Mouse (Mus musculus) adipocyte (in vitro differentiated cells): ENCODE measurements around the gene Fam47e.
"Not testable (repeated sequence)": the region's sequence is repeated elsewhere in the genome, so short reads cannot be mapped to it uniquely, and the experiment has no call there.

Source experiments
- DNase-seq: peaks from one replicate; pipeline ENCODE4 v3.0.0-alpha.2; 2016; ENCODE audit warnings: low spot score

Fam47e gene

DNA sequence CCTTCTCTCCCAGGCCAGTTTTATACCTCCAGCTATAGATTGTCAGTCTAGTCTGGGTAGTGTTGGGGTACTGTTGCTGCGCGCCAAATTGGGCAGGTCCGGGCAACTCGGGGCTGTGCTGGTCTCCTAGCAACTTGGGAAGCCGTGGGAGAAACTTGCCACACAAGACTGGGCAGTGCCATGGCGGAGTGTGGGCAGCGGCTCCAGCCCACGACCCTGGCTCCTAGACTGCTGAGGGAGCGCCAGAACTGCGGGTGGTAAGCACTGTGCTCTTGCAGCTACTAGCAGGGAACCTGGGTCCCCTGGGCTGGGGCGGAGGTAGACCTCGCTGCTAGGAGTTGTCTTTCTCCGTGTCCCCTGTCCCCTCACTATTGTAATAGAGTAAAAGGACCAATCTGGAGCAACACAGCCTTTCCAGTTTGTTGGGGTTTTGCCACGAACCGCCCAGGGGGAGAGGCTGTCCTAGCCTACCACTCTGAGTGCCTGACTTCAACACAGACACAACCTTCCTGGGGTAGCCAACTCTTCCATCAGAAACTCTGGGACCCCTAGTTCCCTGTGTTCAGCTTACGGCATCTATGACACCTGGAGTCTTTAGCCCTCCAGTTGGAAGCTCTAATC lies at the start of gene Fam47e:
Fam47e (plus strand) TSS at position 179 of the 621 bp plus-strand sequence.
- DNase-seq = no peak

DNA sequence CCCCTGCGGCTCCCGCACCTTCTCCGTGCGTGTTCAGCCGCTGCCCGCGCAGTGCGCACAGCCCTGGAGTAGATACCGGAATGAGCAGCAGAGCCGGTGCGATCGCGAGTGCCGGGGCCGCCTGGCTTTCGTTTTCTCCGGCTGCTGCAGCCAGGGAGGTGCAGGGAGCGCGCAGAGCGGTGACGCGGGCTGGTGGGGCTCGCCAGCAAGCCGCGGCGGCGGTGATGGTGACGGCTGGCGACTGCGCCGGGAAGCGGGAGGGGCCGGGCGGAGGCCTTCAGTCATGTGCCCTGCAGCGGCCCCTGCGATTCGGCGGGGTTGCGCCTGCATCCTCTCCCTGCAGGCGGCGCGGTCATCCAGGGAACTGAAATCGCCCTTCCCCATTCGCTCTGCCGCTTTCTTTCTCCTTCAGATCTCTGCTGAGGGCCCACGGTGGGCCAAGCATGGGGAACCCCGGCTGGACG lies 49.4 kb upstream of the Fam47e start:
- DNase-seq = peak; percentile 91

DNA sequence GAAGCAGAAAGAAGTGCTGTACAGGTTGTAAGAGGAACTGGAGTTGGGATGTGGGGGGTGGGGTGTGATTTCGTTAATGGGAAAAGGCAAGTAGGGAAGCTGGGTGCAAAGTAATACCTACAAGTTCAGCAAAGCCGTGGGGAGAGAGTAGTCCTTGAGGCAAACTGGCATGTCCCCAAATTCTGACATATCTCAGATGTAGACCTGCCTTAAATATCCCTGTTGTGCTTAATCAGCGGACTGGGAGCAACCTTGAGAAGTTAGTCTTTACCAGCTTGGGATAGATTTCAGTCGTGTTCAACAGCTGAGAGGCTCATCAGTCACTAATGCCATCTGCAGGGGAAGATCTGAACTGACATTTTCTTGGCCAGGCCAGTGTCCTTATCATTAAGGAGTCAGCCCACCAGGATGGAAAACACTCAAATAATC lies 48.6 kb upstream of the Fam47e start:
- DNase-seq = peak; percentile 66

DNA sequence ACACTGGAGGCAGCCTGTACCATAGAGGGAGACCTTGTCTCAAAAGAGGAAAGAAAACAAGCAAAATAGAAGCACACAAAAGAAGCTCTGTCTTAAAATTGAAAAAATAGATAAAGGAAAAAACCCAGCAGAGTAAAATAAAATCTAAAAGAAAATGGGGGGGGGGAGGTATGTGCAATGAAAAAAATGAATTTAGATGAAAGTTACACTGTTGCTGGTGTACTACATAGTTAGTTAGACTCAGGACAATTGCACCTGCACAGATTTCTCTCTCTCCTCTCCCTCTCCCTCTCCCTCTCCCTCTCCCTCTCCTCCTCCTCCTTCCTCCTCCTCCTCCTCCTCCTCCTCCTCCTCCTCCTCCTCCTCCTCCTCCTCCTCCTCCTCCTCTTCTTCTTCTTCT lies 48.1 kb upstream of the Fam47e start, which contains the start of gene Scarb2:
Scarb2 (minus strand) TSS at position 101 of the 400 bp plus-strand sequence.
- DNase-seq = no peak

DNA sequence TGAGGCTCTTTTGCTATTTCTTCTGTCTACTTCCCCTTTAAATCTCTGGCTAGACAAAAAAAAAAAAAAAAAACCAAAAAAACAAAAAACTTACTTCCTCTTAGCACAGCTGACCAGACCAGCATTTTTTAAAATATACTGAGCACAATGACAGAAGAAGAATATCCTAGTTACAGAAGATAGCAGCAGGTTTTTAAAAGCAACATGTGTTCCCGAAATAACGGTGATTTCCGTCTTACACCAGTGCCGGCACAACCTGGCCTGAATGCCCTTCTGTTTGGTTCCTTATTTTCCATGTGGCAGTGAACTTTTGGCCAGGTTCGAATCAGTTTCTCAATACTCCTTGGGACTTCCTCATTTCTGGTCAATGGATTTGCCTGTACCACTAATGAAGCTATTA lies 46.0 kb upstream of the Fam47e start:
- DNase-seq = no peak

DNA sequence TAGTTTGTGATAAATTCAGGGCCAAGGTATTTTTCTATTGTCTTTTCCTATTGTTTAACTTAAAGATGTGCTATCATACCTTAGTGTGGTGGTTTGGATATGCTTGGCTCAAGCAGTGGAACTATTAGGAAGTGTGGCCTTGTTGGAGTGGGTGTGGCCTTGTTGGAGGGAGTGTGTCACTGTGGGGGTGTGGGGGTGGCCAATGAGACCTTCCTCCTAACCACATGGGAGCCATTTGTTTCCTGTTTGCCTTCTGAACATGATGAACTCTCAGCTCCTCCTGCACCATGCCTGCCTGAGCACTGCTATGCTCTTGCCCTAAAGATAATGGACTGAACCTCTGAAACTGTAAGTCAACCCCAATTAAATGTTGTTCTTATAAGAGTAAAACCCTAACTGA lies 43.6 kb upstream of the Fam47e start:
- no peak for DNase-seq

DNA sequence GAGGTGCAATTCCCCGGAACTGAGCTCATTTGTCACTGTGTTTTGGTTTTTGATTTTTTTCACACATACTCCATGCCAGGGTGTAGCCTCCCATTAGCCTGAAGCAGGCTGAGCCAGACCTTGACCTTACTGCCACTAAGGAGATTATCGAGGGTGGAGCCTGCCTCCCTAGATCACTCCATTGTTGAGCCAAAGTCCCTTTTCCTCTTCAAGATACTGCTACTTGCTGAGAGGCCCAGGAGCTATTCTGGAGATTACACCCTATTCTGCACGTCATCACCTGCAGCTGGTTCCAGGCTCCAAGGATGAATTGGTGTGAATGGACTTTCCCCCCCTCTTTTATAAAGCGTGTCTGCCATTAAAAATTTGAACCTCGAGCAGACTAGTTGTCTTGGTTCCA lies 42.8 kb upstream of the Fam47e start:
- DNase-seq = no peak

DNA sequence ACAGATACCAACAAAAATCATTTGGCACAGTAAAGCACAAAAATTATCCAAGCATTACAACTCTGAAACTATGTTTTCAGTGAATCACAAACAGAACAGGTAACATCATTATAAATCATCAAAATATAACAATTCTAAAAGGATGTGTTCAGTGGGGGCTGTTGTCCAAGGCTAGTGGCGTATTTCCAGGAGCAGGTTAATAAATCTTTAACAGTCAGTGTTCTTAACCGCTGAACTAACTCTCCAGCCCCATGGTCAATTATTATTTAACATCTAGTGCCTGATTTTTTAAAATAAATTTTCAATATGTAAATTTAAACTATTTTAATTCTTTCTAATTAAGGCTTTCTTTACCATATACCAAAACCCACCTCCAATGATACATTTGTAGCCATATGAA lies 33.7 kb upstream of the Fam47e start:
- not testable (repeated sequence) for DNase-seq

DNA sequence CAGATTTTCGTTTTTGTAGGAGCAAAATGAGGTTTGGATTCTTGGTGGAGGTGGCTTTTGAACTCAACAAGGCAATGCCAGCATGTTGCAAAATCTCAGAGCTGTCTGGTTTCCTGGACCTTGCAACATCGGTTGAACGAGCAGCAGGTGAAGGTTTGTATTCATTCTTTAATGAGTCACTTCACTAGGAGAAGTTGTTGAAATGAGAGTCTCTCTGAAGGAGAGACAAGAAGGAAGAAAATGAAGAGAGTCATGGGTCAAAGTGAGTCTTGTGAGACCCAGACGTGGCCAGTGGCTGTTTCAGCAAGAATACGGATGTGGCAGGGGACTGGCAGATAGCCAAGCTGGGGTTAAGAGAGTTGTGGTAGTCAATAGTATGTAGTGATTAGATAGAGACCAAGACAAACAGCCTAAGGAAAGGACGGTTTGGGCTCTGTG lies 30.0 kb upstream of the Fam47e start:
- DNase-seq = no peak

DNA sequence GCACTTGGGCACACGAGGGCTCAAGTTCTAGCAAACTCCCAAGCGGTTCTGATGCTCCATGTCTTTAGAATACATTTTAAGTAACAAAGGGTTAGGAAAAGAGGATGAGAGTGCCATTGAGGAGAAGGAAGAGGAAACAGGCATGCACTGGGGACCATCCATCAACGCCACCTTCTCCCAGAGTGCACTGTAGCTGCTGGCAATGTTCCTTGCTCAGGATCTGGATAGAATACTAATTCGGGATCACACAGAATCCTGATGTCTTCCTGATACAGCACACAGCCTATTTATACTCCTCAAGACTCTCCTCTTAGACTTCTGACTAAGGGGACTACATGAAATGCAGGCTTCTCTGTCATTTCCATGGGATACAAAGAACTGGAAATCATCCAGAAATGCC lies 15.2 kb upstream of the Fam47e start:
- no peak for DNase-seq

DNA sequence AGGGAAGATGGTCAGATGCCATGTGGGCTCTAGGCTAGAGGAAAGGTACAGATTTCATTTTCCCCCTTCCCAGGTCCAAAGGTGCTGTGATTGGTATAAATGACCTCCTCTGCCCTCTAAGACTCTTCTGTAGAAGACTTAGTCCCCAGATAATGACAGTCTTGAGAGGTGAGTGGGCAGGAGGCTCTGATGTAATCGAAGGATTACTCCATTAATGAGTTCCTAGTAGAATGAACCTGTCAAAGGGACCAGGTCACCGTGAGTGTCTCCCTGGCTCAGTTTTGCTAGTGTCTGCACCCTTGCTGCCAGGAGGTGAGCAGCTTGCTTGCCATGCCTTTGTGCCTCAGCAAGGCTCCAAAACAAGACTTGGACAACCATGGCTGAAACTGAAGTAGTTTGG lies 2.3 kb upstream of the Fam47e start:
- no peak for DNase-seq

DNA sequence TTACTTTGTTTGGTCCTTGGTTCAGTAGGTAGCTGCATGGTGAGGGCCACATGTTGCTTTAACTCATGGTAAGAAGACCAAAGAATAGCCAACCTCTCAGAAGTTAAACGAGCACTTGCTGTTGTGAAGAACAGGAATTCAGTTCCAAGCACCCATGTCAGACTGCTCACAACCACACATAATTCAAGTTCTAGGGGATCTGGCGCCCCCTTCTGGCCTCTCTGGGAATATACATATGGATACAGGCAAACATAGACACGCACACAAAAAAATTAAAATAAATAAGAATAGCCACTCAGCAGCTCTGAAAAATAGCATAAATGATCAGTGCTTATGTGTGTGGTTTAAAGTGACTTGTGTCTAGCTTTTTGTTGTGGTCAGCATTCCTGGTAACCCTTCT lies 930 bp upstream of the Fam47e start:
- peak; percentile 24 for DNase-seq

DNA sequence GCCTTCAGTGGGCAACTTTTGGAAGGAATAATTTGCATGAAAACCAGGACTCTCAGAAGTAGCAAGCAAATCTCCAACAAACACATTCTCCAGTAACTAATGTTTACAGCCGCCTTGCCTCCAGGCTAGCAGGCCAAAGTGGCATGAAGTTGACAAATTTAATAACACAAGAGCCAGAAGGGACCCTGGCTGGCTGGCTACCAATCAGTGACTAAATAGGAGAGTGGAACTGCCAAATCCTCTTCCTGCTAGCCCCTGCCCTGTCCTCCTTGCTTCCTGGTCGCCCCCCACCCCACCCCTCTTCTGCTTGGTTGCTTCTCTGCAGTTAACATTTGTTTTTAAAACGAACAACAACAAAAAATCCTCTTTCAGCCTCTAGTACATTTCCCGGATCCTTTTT lies 426 bp upstream of the Fam47e start:
- DNase-seq = peak; percentile 63

DNA sequence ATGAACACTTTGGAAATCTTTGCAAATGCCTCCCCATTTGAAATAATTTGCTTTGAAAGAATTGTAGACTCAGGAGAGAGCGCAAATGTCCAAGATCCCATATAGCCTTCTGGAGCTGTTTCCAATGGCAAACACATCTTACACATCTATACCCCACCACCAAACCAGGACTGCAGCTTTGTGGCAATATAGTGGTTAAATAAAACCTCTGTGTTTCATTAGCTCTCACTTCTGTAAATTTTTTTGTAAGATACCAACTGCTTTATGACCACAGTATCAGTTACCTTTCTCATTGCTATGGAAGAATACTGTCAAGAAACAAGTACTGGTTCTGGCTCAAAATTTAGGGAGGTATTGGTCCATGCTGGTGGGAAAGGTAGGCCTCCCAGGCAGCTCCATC lies 1.0 kb downstream of the Fam47e start:
- DNase-seq = no peak

DNA sequence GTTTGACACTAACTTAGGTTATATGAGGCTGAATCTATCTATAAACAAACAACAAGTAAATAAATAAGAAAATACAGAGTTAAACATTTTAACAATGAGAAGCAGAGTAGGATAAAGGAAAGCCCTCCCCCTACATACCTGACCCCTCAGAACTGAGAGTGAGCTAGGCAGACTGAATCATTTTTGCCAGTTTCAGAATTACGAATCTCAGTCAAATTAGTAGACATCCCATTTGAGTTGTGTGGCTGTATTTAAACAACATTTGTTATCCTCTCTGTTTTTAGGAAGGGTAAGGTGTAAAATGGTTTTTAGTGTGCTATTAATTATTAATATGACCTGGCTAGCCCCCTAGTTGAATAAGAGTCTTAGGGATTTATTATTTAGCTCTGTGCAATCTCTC lies 2.6 kb downstream of the Fam47e start:
- DNase-seq = no peak

DNA sequence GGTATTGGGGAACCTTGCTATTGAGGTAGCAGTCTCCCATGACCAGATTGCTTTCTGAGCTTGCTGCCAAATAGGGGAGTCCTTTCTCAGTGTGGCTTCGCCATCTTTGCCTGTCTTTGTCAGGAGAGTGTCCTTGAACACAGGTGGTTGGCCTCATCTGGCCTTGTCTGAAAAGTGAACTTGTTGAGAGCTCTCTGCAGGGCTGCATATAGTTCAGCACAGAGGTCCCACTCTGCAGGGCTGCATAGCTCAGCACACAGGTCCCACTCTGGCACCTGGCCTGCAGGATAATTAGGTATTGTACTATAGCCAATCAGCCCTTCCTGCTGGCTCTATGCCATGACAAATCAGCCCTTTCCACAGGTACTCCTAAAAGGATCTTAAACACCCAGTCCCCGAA lies 5.3 kb downstream of the Fam47e start:
- no peak for DNase-seq

DNA sequence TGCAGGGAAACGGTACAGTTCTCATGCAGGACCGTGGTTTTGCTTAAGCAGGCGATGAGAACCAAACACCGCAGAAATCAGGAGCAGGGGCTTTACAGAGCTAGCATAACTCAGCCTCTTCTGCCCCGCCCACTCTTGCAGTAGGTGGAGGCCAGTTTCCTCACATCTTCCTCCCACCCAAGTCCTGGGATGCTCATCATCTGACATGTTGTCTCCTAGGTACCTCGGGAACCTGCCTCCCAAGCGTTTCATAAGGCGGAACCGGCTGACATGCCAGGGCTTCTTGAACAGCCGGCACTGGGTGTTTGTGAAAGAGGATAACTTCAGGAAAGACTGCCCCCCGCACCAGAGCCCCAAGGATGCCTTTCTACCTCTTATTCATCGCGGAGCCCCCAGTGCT lies 7.1 kb downstream of the Fam47e start:
- no peak for DNase-seq

DNA sequence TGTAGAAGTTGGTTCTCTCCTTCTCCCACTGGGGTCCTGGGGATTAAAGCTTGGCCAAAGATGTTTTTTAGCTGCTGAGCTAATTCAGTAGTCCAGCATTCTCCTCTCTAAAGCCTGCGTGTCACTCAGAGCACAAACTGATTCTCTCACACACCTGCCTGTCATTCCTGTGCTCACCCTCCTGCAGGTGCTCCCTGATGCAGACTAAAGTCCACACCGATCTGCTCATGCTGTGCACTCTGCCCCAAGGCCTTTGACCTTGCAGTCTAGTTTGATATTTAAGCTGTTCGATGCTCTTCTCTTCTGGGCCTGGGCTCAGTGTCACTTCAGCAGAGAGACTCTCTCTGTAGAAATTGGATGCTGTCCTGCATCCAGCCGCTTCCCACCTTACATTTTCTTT lies 16.4 kb downstream of the Fam47e start:
- DNase-seq = no peak

DNA sequence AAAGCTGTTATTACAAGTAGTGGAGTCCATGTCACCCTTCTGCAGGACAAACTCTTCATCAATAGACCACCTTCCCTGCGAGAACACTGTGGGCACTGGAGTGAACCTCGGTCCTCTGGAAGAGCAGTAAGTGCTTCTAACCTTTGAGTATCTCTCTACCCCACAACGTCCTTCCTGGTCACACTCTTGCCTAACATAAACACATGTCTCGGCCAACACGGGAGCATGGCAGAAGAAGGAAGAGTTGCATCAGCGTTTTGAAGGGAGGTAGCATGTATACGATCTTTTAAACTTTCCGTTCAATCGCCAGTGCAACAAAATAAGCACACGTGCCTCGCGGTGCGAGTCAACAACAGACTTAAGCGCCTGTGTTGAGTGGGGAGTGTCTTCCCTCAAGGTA lies 24.7 kb downstream of the Fam47e start:
- DNase-seq = no peak

DNA sequence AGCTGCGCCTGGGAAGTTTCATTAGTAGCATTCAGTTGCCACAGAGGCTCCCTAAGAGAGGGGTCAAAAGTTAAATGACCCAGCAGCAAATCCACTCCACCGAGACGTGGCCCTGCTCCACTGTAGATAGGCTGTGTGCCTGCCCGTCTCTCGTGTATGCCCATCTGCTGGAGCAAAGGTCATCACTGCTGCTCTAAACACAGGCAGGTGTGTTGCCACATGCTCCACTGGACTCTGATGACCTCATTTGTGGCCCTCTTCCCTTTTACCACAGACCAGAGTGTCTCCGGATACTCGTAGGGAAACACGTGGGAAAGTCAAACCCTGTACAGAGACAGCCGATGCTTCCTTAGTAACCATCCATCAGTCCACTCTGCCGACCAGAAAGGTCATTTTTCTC lies 31.1 kb downstream of the Fam47e start:
- no peak for DNase-seq

DNA sequence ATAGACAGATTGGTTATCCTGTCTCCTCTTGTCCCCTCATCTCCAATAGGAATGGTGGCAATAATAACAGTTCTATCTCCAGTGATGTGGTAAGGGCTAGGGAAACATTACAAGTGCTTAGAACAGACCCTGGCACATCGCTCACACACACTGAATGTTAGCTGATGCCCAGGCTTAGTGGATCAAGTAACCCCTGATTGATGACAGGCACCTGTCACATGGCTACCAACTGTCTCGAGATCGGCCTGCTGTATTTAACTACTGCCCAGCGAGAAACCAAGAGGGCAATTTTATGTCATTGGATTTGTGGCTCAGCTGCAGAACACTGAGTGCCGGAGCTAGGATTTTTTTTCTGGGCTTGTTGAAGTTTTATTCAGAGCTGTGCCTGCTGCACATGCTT lies 40.2 kb downstream of the Fam47e start:
- no peak for DNase-seq

DNA sequence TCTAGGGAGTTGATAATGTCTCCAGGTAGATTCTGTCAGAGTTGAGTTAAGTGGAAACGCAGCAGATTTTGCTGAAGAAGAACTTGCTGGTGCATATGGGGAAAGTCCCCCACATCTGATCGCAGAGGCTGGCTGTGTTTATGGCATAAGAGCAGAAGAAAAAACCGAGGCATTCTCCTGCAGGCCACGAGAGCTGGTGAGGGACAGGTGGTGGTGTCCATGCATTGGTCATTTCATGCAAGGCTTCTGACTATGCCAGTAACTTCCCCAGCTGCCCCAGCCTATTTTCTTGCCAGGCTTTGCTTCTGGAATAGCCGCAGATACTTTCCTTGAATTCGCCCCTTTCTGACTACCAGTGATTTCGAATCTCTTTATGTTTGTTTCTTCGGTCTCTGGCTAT lies 42.0 kb downstream of the Fam47e start:
- DNase-seq = no peak

DNA sequence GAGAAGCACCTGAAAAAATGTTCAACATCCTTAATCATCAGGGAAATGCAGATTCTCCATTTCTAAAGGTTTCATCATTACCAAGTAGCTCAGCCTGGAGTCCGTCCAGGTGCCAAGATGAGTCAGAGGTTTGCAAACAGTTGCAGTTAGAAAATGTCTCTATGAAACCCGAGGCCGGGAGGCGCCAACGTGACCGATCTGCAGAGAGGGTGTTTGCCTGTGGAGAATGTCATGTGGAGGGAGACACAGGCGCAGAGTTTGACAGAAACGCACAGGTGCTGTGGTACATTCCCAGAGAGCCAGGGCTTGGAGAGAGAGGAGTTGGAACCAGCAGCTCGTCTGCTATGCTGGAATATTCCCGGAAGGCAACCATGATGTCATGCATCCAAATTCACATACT lies 44.2 kb downstream of the Fam47e start:
- DNase-seq = peak; percentile 32
